Mouse (Mus musculus): ENCODE data around the gene Rgs13. TPM values are rescaled to one million over a fixed set of nuclear protein-coding genes. Genes with fewer than 3 reads are reported as not detected.
A peak's percentile ranks its signal among the peaks of the same experiment; 100 is the strongest.
"Not testable (repeated sequence)": the region's sequence is repeated elsewhere in the genome, so short reads cannot be mapped to it uniquely, and the experiment has no call there.

Rgs13 gene
- polyA plus RNA-seq, 1 experiment: 0.40 TPM

- DNase-seq (ENCODE audit: extremely low spot score in 1 of 2, low spot score in 1 of 2): no peak
Measured at GRCm38 (mm10) chr1:144152526-144152925, 24.6 kb downstream of the Rgs13 start.

DNA sequence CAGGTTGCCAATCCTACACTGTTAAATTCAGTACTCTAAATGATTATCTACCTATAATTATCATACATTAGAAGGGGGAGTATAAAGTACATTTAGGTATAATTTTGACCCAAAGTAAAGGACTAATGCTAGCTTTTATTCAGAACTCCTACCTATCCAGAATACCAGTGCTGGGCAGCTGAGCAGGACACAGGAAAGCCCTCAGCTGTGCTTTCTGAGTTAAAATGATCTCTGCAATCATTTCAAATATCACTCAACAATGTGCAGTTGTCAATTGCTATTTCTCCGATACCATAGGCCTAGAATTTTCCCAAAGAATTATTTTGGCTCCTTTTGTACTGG is 25.0 kb downstream of the Rgs13 start:
- DNase-seq (ENCODE audit: extremely low spot score in 1 of 2, low spot score in 1 of 2): no peak

DNA sequence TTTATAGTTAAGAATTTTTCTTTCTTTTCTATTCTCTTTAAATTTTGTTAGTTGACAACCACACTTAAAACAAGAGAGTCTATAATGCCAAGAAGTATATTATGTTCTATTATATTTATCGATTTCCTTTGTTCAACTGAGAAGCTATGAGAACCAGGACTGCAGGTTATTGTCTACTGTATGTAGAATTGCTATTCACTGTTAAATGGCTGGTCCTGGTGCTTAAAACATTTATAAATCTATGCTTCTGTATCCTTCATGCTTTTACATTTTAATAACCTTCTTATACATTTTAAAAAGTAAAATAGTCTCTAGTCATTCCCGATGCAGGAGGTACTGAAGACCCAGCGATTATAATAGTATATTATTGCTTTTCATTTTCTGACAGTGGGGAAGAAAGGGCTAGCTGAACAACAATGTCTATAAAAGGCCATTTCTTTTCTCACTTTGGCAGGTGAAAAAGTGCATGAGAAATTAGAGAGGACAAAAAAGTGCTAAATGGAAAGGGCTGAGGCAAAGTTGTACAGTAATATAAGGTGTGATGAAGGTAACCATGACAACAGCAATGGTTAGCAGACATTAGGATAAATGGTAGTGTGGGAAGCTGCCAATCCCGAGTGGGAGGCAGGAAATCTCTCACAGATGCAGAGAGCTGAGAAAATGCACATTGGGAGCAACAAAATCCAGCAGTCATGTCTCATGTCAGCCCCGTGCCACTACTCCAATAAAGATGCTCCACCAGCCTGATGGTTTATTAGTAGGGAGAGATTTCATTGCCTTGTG is 25.6 kb downstream of the Rgs13 start:
- peak; percentile 50 to 69 for DNase-seq (ENCODE audit: extremely low spot score in 1 of 2, low spot score in 1 of 2)

DNA sequence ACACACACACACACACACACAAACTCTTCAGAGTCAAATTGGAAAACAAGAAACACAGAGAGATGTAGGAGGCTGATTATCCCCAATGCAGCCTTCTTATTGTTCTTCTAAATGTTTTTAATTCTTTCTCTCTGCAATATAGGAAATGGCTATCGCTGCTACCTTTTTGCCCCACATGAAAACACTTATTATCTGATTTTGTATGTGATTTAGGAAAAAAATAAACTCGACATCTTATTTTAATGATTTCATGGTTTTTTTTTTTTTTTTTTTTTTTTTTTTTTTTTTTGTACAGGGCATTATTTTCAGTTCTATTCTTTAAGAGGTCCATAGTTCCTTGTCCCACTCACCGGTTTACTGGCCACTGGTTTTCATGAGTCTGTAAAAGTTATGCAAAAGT is 27.2 kb downstream of the Rgs13 start:
- no peak for DNase-seq (ENCODE audit: extremely low spot score in 1 of 2, low spot score in 1 of 2)

GRCm38 (mm10) chr1:144141398-144141797 is 35.8 kb downstream of the Rgs13 start:
- not testable (repeated sequence) for DNase-seq (ENCODE audit: extremely low spot score in 1 of 2, low spot score in 1 of 2)

DNA sequence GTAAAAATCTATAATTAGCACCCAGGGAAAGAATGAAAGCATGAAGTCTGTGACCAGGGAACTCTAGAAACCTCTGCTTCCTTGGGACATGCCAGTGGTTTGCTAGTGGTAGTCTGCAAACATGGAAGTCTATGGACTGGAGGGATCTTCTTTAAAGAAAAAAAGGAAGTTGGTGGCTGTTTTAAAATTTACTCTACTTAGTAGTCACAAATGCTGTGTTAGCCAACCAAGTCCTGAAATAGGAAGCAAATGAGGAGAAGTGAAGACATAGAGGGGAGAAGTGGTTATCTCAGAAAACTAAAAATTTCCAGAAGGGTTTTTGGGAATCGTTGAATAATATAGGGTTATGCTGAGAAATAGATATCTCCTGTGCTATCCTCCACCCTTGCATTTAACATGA is 37.3 kb downstream of the Rgs13 start:
- no peak for DNase-seq (ENCODE audit: extremely low spot score in 1 of 2, low spot score in 1 of 2)

- DNase-seq (ENCODE audit: extremely low spot score in 1 of 2, low spot score in 1 of 2): peak; percentile 80 to 87
Measured at GRCm38 (mm10) chr1:144127965-144128364, 49.2 kb downstream of the Rgs13 start.

DNA sequence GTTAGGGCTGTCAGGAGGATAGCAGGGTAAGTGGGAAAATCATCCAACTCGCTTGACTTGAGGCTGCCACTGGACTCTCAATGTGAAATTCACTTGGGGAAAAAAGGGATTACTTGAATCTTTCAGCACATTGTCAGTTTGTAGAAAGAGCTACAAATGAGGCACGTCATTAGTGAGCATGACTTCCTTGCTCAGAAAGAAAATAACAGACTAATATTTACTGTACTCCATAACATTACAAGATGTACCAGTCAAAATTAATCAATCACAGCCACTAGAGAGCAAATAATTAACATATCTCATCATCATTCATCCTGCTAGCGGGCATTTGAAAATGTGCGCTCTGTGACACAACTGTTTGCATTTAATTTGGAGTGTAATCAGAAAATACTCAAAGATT is 57.1 kb downstream of the Rgs13 start:
- no peak for DNase-seq (ENCODE audit: extremely low spot score in 1 of 2, low spot score in 1 of 2)

- peak in 1 of 2 experiments; percentile 22 for DNase-seq (ENCODE audit: extremely low spot score in 1 of 2, low spot score in 1 of 2)
Measured at GRCm38 (mm10) chr1:144119456-144119855, 57.7 kb downstream of the Rgs13 start.

DNA sequence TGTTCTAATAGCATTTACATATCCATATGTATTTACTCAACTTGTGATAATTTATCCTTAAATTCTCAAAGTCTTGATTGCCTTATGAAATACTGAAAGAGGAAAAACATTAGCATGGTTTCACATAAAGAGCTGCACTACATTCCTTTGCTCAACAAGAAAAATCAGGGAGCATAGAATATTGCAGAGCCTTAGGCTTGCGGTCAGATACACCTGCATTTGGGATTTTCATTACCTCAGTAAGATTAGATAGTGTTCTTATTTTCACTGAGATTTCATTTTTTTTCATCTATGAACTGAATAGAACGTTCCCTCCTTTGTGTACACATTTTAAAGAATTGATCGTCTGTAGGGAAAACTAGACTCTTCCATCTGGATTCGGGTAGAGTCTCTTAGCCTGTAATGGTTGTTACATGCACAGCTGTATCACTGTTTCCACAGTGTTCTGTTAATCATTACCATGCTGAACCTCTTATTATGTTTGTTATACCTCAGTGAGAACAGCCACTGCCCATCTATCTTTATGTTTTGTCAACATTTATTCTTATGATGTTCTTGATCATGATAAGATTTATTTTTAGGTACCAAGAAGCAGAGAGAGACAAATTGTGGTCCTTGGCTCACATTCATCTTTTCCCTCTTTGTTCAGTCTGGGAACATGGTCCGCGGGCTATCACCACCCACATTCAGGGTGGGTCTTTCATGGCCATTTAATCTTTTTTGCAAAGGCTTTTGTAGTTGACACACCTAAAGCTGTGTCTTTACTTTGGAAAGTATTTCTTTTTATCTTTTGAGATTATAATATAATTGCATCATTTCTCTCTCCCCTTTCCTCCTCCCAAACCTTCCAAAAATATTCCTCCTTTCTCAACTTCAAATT is 61.1 kb downstream of the Rgs13 start:
- no peak for DNase-seq (ENCODE audit: extremely low spot score in 1 of 2, low spot score in 1 of 2)

GRCm38 (mm10) chr1:144113438-144114074 is 63.6 kb downstream of the Rgs13 start:
- no peak for DNase-seq (ENCODE audit: extremely low spot score in 1 of 2, low spot score in 1 of 2)

- DNase-seq (ENCODE audit: extremely low spot score in 1 of 2, low spot score in 1 of 2): no peak
Measured at GRCm38 (mm10) chr1:144112946-144113345, 64.2 kb downstream of the Rgs13 start.

DNA sequence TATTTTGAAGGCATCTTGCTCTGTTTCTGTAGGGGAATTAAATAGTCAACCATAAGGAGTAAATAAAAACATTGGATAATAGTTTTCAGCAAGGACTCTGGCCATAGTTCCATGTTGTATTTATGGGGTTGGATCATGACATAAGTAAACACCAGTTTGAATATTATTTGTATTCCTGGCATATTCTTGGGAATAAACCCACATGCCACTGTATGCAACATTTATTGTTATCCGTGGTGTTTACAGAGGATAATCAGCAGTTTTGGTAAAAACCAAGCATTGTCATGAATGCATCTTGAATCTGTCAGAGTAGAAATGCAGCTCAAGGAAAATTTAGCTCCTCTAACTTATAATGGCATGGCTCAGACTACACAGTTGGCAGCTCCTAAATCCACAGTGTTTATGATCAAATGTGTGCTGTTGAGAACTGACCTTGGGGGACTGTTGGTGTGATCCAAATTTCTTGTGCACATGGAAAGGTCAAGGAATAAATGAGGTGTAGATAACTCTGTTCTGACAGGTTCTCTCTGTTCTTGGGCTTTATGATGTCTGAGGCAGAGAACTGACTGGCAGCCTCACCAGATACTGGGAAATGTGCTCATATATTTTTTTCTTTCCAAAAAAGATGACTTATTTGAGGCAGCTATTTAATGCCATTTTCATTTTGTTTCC is 78.4 kb downstream of the Rgs13 start:
- DNase-seq (ENCODE audit: extremely low spot score in 1 of 2, low spot score in 1 of 2): no peak

DNA sequence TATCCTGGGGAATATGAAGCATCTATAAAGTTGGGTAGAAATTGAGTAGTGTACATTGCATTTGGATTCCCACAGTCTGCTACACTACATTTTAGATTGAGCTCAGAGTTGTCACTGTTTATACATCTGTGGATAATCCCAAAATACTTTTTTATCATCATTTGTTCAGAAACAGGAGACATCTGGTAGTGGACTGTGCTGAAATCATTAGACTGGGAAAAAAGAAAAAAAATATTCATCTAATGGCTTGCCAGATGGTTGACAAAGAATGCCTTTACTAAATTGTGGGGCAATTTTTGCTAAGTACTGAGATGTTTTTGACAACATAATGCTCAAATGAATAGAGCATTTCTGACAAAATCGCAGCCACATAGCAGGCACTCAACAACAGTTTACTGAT is 86.8 kb downstream of the Rgs13 start:
- DNase-seq (ENCODE audit: extremely low spot score in 1 of 2, low spot score in 1 of 2): no peak

Other genes with a start within 250 kb of the Rgs13 start
- gene Rgs2, start 173.2 kb downstream of the Rgs13 start, polyA plus RNA-seq (2012; rRNA removed): 29.9 and 33.7 TPM in 2 replicates
- 0.08 and 0.17 TPM in 2 replicates for gene Rgs1, start 71.9 kb upstream of the Rgs13 start, polyA plus RNA-seq (2012; rRNA removed)